Mouse (Mus musculus) heart, adult 11 months (tissue): Measurements from ENCODE around the gene Terb1.

Source experiments
- DNase-seq: peaks from one replicate; pipeline ENCODE4 v3.0.0; 2022

Gene Terb1

DNA sequence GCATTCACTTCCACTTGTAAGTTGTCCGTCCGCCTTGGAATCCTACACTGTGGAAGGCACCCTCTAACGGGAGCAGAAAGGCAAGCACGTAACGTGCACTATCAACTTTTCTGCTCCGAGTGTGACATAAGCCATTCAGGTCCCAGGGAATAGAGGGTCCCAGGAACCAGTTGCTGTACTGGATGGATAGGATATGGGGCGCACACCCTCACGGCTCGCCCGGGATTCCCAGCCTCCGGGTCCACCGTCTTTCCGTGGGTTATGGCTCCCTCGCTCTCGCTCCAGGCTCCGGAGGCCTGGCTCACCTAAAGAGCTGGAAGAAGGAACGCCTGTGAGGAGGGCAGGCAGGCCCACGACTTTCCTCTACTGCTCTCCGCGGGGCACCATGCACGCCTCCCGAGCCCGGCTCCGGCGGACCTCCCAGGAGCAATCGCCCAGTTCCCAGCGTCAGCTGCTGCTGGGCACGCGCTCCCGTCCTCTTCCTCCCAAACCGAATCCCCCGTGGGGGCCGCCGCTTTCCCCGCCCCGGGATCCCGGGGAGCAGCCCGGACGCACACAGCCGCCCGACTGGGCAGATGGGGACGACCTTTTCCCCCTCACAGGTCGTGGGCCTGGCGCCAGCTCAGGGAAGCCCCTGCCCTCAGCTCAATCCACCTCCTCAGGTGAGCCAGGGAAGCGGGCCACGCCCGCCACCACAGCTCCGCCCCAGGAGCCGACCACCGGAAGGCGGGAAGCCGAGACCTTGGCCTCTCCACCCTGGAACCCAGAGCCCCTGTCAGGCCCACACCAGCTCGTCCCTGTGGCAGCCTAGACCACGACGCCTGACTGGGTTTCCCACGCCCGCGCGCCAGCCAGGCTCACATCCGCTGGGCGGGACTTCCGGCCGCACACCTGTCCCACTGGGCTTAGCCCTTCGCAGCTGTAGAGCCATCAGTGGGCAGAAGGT lies at the start of gene Terb1:
Gene Terb1 (minus strand): TSS at position 850 of the 946 bp plus-strand sequence.
- peak; percentile 93 for DNase-seq

- DNase-seq: peak; percentile 74
Observed at GRCm38 (mm10) chr8:104557226-104557625, 47.5 kb upstream of the Terb1 start.

GRCm38 (mm10) chr8:104555191-104555590 lies 45.5 kb upstream of the Terb1 start:
- peak; percentile 93 for DNase-seq

DNA sequence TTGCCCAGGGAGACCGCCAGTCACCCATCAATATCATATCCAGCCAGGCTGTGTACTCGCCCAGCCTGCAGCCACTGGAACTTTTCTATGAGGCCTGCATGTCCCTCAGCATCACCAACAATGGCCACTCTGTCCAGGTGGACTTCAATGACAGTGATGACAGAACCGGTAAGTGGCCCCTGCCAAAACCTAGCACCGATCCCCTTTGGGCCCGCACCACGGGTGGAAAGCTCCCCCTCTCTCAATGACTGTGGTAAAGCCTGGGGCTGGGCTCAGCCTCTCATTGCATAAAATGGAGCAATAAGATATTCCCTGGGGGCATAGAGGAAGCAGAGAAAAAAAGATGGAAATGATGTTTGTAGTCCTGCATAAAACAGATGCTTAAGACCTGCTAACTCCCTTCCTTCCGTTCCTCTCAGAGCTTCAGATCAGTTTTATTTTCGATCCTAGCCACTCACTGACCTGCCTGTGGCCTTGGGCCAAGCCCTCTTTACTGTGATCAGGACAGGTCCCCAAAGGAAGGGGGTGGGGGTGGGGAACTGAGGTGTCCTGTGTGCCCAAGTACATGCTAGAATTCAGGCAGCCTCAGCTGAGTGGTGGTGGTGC lies 33.8 kb upstream of the Terb1 start:
- DNase-seq: peak; percentile 98

GRCm38 (mm10) chr8:104542160-104542559 lies 32.5 kb upstream of the Terb1 start:
- DNase-seq: peak; percentile 91

DNA sequence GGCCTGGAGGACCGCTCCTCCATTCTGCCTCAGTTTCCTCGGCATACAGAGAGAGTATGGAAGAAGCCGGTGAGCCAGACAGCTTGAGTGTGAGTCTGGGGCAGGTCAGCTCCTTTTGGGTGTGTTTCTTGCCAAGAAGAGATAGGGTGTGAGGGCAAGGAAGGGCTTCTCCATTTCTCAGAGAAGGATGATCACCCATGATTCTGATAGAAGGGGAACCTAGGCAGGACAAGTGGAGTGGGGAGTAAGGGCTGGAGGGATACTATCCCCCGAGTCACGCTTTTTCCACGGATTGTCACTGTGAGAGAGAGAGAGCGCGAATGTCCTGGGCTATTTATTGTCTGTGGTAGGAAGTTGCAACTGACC lies 31.8 kb upstream of the Terb1 start:
- no peak for DNase-seq

DNA sequence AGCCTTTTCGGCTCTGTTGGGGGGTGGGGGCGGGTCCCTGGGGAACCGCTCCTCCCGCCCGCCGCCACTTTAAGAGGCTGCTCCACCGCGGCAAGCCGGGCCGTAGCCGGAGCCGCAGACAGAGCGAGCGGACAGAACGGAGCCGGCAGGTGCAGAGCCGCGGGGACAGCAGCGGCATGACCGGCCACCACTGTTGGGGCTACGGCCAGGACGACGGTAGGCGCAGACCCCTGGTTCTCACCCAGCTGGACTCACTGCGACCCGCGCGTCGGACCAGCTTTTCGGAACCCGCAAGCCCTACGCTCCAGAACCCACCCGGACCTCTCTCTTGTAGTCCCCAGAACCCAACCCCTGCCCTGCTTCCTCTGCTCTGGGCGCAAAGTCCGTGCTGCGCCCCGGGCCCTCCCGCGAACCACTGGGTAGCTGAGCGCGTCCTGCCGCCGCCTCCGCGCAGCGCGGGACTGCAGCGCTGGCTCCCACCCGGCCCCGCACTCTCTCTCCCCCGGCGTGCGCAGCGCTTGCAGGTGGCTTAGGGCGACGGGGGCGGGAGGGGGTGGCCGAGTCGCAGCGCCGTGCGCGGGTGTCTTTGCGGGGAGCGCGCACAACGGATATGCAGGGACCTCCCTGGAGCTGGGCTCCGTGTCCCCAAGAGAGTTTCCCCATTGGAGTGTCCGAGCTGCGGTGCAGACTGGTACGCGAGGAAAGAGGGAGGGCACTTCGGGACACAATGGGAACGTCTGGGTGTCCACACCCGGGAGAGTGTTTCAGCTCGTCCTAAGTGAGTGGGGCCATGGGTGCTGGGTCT lies 31.2 kb upstream of the Terb1 start:
- DNase-seq: peak; percentile 94

- peak; percentile 77 for DNase-seq
Observed at GRCm38 (mm10) chr8:104540238-104540637, 30.5 kb upstream of the Terb1 start.

- peak; percentile 82 for DNase-seq
Observed at GRCm38 (mm10) chr8:104539566-104539965, 29.9 kb upstream of the Terb1 start.

GRCm38 (mm10) chr8:104538896-104539295 lies 29.2 kb upstream of the Terb1 start:
- DNase-seq: peak; percentile 75

DNA sequence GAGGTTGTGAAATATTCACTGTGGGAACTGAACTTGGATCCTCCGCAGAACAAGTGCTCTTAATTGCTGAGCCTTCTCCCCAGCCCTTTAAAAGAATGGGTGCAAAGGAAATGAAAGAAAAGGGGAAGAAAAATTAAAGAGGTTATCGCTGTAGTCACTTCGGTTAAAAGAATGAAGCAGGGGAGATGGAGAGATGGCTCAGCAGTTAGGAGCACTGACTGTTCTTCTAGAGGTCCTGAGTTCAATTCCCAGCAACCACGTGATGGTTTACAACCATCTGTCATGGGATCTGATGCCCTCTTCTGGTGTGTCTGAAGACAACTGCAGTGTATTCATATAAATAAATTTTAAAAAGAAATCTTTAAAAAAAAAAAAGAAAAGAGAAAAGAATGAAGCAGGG lies 26.3 kb upstream of the Terb1 start:
- DNase-seq: peak; percentile 34

GRCm38 (mm10) chr8:104535378-104535777 lies 25.7 kb upstream of the Terb1 start:
- peak; percentile 88 for DNase-seq

DNA sequence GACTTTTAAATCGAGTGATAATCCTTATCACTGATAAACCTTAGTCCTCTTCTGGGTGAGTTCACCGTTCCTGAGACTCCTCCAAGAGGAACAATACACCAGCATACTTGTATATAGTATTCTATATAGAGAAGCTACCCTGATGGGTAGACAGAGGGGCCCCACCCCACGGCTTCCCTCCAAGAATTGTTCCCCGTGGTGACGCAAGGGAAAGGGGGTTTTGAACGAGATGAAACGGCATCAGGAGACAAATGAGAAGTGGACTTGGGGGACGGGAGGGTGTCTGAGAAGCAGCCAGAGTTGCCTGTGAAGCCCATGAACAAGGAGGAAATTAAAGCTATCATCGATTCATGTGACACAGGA lies 25.1 kb upstream of the Terb1 start:
- DNase-seq: no peak

DNA sequence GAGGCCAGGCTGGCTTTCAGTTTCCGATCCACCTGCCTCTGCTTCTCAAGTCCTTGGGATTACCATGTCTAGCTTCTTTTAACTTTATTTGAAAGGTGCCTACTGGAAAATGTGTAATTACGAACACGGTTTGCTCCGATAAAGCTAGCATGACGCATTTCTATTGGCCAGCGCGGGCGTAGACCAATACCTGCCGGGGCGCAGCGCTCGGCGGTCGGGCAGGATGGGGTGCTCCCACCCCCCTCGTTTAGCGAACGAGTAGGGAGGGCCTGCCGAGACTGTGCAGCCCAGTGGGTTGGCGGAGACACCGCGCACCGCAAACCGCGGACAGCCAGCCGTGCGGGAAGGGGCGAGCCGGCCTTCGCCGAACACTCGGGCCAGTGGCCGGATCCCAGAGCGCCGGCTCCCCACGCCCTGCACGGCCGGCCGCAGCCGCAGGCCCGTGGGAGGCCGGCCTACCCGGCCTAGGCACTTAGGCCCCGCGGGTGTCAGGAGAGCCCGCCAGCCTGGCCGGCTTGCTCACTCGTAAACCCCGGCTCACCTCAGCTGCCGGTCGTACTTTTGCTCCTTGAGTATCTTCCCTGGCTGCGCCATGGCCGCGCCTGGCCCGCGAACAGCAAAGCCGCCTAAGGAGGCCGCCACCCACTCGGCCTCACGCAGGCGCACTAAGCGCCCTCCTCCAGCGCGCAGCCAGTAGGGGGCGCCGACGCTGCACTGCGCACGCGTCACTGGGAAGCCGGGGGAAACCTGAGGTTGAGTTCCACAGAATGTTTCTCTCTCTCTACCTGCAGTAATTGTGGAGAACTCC lies 24.5 kb upstream of the Terb1 start, which contains the start of the genes Nae1 and Car7:
Gene Nae1 (minus strand): TSS at position 667 of the 808 bp plus-strand sequence.
Gene Car7 (plus strand): TSS at position 719 of the 808 bp plus-strand sequence.
- DNase-seq: peak; percentile 99

GRCm38 (mm10) chr8:104533551-104533950 lies 23.8 kb upstream of the Terb1 start:
- peak; percentile 13 for DNase-seq

DNA sequence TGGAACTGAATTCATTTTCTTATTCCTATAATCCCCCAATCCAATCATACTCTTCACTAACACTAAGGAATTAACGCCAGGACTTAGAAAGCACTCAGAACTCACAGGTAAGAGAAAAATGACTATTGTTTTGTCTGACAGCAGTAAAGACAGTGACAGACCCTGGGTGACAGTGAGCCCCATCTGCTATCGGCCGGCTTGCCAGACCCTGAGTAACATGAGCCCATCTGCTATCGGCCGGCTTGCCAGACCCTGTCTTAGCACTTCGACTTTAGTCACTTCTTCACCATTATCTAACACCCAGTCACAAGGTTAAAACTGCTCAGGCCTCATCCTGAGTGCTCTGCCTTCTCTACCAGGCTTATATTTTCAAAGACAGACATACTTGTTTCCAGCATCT lies 20.0 kb upstream of the Terb1 start:
- peak; percentile 11 for DNase-seq

DNA sequence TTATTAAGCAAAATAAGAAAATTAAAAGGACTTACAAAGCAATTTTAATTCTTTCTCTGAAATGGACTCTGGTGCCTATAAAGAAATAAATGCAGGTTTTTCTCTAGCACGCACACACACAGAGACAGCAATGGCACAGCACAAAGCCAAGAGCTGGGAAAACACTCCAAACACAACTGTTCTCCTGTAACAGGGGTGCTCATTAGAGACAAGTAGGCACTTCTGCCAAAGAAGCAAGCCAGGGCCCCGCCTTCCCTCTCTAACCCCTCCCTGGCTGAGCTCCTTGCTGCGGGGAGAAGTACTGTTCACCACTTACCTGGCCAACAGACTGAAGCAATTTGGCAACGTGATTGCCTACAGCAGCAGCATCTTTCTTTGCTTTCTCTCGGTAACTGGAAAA lies 8.2 kb upstream of the Terb1 start:
- DNase-seq: no peak

DNA sequence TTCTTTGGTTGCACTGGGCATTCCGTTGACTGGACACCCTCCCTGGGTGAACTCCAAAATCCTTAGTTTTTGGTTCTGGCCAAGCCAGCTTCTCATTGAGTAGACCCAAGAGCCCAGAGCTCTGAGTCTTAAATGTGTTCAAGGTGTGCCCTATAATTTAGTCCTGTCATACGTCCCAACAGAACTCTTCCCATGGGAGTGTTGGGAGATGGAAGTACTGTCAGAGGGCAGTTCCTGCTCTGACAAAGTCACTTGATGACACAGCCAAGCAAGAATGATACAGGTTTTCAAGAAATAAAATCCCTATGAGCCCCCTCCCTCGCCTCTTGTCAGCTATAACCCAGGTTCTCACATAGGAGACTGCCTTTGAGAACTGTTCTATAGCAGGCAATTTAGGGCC lies 424 bp upstream of the Terb1 start:
- DNase-seq: no peak

DNA sequence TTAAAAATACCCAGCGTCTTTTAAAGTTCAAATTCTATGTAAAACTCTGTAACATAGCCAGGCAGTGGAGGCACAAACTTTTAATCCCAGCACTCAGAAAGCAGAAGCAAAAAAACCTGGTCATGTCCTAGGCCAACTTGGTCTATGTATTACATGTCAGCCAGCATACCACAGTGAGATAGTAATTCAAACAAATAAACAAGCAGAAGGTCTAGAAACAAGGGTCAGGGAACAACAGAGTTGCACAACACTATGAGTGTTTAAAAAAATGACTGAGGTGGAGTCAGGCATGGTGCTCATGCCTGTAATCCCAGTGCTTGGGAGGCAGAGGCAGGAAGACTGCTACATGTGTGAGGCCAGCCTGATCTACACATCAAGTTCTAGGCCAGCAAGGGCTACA lies 30.6 kb downstream of the Terb1 start:
- DNase-seq: no peak

GRCm38 (mm10) chr8:104472465-104472864 lies 37.2 kb downstream of the Terb1 start:
- DNase-seq: no peak

- DNase-seq: no peak
Observed at GRCm38 (mm10) chr8:104467463-104467862, 42.2 kb downstream of the Terb1 start.

GRCm38 (mm10) chr8:104452177-104452576 lies 57.5 kb downstream of the Terb1 start:
- DNase-seq: no peak
